Mouse (Mus musculus): ENCODE data around the gene Rln1.

DNA sequence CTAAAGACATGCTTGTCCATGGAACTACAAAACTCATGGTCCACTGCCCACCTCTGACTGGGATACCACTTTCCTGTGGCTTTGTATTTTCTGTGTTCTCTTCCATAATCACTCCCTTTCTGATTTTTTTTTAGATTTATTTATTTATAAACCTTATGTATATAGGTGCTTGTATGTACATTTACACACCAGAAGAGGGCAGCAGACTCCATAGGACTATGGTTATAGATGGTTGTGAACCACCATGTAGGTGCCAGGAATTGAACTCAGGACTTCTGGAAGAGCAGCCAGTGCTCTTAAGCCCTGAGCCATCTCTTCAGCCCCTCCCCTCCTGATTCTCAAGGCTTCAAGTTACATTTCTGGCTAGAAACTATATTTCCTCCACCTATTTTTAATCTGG, 25.6 kb downstream of the Rln1 start:
- TF ChIP-seq CTCF (IDR thresholded peaks at IDR 0.05; ENCODE audit: control insufficient read depth, insufficient read depth, low read length) = no peak
- no peak for TF ChIP-seq POLR2A (IDR thresholded peaks at IDR 0.05; ENCODE audit: borderline replicate concordance, control insufficient read depth, low read depth, low read length)

All from bone marrow, adult 2 months (tissue).